1 mouse cellular context compared by ENCODE assay signal in genomic region chr10:127323131-127323855, GRCm38 (mm10).
A peak's percentile ranks its signal among the peaks of the same experiment; 100 is the strongest.
TF ChIP-seq lines count a peak whose summit lies in the region.

No protein-coding gene starts in this region.

TF ChIP-seq in MEL, 35 proteins besides CTCF, POLR2A, EP300 and RAD21 (continued from another document):
- peak; percentile 18; the same call in 1 of the 2 replicates for TF ChIP-seq NRF1 (IDR thresholded peaks at IDR 0.05; ENCODE audit: insufficient read depth, low read depth, low read length, poor library complexity, severe bottlenecking)
- TF ChIP-seq TAL1 (IDR thresholded peaks at IDR 0.05; ENCODE audit: low read length): no peak
- no peak for TF ChIP-seq POLR2AphosphoS2 (IDR thresholded peaks at IDR 0.05; ENCODE audit: low read length)
- TF ChIP-seq KAT2A (conservative IDR thresholded peaks at IDR 0.05; ENCODE audit: low read depth, low read length): no peak
- peak; percentile 62; the same call in 1 of the 2 replicates for TF ChIP-seq HCFC1 (IDR thresholded peaks at IDR 0.05; ENCODE audit: low read depth, low read length)
- TF ChIP-seq MXI1 (IDR thresholded peaks at IDR 0.05; ENCODE audit: low read depth, low read length): peak; percentile 60; the same call in 1 of the 2 replicates
- TF ChIP-seq MAZ (IDR thresholded peaks at IDR 0.05; ENCODE audit: low read depth, low read length): peak; percentile 98
- no peak for TF ChIP-seq E2F4 (IDR thresholded peaks at IDR 0.05; ENCODE audit: borderline replicate concordance, low read depth, low read length)
- peak; percentile 90 for TF ChIP-seq ZNF384 (IDR thresholded peaks at IDR 0.05; ENCODE audit: low read depth, low read length)
- no peak; the same call in 1 of the 2 replicates for TF ChIP-seq NELFE (IDR thresholded peaks at IDR 0.05; ENCODE audit: low read depth, low read length)
- TF ChIP-seq ELF1 (IDR thresholded peaks at IDR 0.05; ENCODE audit: low read depth, low read length): peak; percentile 78
- TF ChIP-seq TBP (IDR thresholded peaks at IDR 0.05; ENCODE audit: low read depth, low read length): peak; percentile 63
- TF ChIP-seq BHLHE40 (IDR thresholded peaks at IDR 0.05; ENCODE audit: borderline replicate concordance, low read depth, low read length): 0 out of 2 replicates have a peak, but pooled peaks have one; percentile 19
- peak; percentile 29; the same call in 1 of the 2 replicates for TF ChIP-seq CHD2 (IDR thresholded peaks at IDR 0.05; ENCODE audit: low read length)
- TF ChIP-seq JUND (IDR thresholded peaks at IDR 0.05; ENCODE audit: low read depth, low read length): no peak
- no peak for TF ChIP-seq MYB (IDR thresholded peaks at IDR 0.05; ENCODE audit: low read depth, low read length)
- TF ChIP-seq GATA1 (IDR thresholded peaks at IDR 0.05; ENCODE audit: low read depth, low read length): no peak
- no peak for TF ChIP-seq ZC3H11A (IDR thresholded peaks at IDR 0.05; ENCODE audit: low read depth, low read length)
- no peak for TF ChIP-seq USF1 (IDR thresholded peaks at IDR 0.05; ENCODE audit: low read depth, low read length)
- TF ChIP-seq POLR2AphosphoS5 (IDR thresholded peaks at IDR 0.05; ENCODE audit: borderline replicate concordance, low read depth, low read length): no peak
- peak; percentile 67 for TF ChIP-seq SIN3A (IDR thresholded peaks at IDR 0.05; ENCODE audit: low read length)
- TF ChIP-seq MAX (IDR thresholded peaks at IDR 0.05; ENCODE audit: low read length): no peak
- TF ChIP-seq ETS1 (IDR thresholded peaks at IDR 0.05; ENCODE audit: low read depth, low read length): 0 out of 2 replicates have a peak, but pooled peaks have one; percentile 45
- TF ChIP-seq MYC (IDR thresholded peaks at IDR 0.05; ENCODE audit: low read depth, low read length): no peak
- no peak for TF ChIP-seq SMC3 (IDR thresholded peaks at IDR 0.05; ENCODE audit: low read depth, low read length)
- TF ChIP-seq ZMIZ1 (IDR thresholded peaks at IDR 0.05; ENCODE audit: low read depth, low read length): no peak
- no peak for TF ChIP-seq GABPA (IDR thresholded peaks at IDR 0.05; ENCODE audit: low read depth, low read length)
